ENCODE assay signal across 8 mouse cellular contexts in genomic region chr11:101173631-101174388, GRCm38 (mm10). TPM values are rescaled to one million over a fixed set of nuclear protein-coding genes. Genes with fewer than 3 reads are reported as not detected.
DNase-seq lines count a peak whose midpoint lies in the region; ATAC-seq lines count a peak whose summit lies in the region.

No protein-coding gene starts in this region.

- peak; percentile 45 for ATAC-seq in embryonic facial prominence, embryonic 14.5 days (ENCODE audit: low read depth)
- ATAC-seq in heart, embryonic 12.5 days (ENCODE audit: insufficient number of reproducible peaks, low FRiP score), result peak; percentile 47; the same call in 1 of the 2 replicates
- peak; percentile 37 for ATAC-seq in liver, embryonic 16.5 days (ENCODE audit: low read depth)

- peak overlapping the region; percentile 24; the same call in 1 of the 2 replicates for H3K27ac ChIP-seq in embryonic facial prominence, embryonic 14.5 days (replicated peaks; ENCODE audit: low read depth, low read length)
- peak overlapping the region; percentile 28 for H3K27ac ChIP-seq in heart, embryonic 12.5 days (ENCODE audit: poor library complexity, severe bottlenecking)
- no peak overlapping the region for H3K27ac ChIP-seq in liver, embryonic 16.5 days (ENCODE audit: low read length)

- peaks cover 39% of the 10 kb centered on the region for H3K4me1 ChIP-seq in embryonic facial prominence, embryonic 14.5 days (ENCODE audit: control insufficient read depth, insufficient read depth, low read length)
- H3K4me1 ChIP-seq in heart, embryonic 12.5 days (replicated peaks), result peaks cover 66% of the 10 kb centered on the region
- peaks cover 30% of the 10 kb centered on the region for H3K4me1 ChIP-seq in liver, embryonic 16.5 days (ENCODE audit: control insufficient read depth, low read depth, low read length)

- peaks cover 57% of the 10 kb centered on the region for H3K27me3 ChIP-seq in embryonic facial prominence, embryonic 14.5 days (replicated peaks; ENCODE audit: control insufficient read depth, insufficient read depth, low read length)
- H3K27me3 ChIP-seq in heart, embryonic 12.5 days (replicated peaks), result peaks cover 40% of the 10 kb centered on the region
- peaks cover 99% of the 10 kb centered on the region for H3K27me3 ChIP-seq in liver, embryonic 16.5 days (ENCODE audit: control insufficient read depth, insufficient read depth, low read depth, low read length)

- WGBS in embryonic facial prominence, embryonic 14.5 days, result 1% methylated on average over 52 of the region's 61 CpGs
- WGBS in heart, embryonic 12.5 days, result 3% methylated on average over 61 of the region's 61 CpGs
- WGBS in liver, embryonic 16.5 days (ENCODE audit: insufficient replicate concordance), result 2% methylated on average over 61 of the region's 61 CpGs

- H3K4me2 ChIP-seq in embryonic facial prominence, embryonic 14.5 days (ENCODE audit: low read depth, low read length), result peak overlapping the region; percentile 84
- peak overlapping the region; percentile 89 for H3K4me2 ChIP-seq in heart, embryonic 12.5 days
- peak overlapping the region; percentile 68 for H3K4me2 ChIP-seq in liver, embryonic 16.5 days (ENCODE audit: low read depth, low read length)

- no peaks in the 10 kb centered on the region for H3K36me3 ChIP-seq in embryonic facial prominence, embryonic 14.5 days (ENCODE audit: control insufficient read depth, insufficient read depth, low read length)
- no peaks in the 10 kb centered on the region for H3K36me3 ChIP-seq in heart, embryonic 12.5 days
- H3K36me3 ChIP-seq in liver, embryonic 16.5 days (ENCODE audit: control insufficient read depth, insufficient read depth), result no peaks in the 10 kb centered on the region

- no peaks in the 10 kb centered on the region for H3K9me3 ChIP-seq in embryonic facial prominence, embryonic 14.5 days (ENCODE audit: control insufficient read depth, low read length)
- no peaks in the 10 kb centered on the region for H3K9me3 ChIP-seq in heart, embryonic 12.5 days (replicated peaks)
- H3K9me3 ChIP-seq in liver, embryonic 16.5 days (replicated peaks; ENCODE audit: control insufficient read depth, low read length), result no peaks in the 10 kb centered on the region

- H3K9ac ChIP-seq in embryonic facial prominence, embryonic 14.5 days (ENCODE audit: low read depth, low read length), result peak overlapping the region; percentile 62
- H3K9ac ChIP-seq in heart, embryonic 12.5 days, result peak overlapping the region; percentile 59
- H3K9ac ChIP-seq in liver, embryonic 16.5 days (ENCODE audit: low read depth, low read length), result peak overlapping the region; percentile 35; the same call in 1 of the 2 replicates

- H3K4me3 ChIP-seq in embryonic facial prominence, embryonic 14.5 days (ENCODE audit: low read depth, low read length), result peak overlapping the region; percentile 37
- peak overlapping the region; percentile 31 for H3K4me3 ChIP-seq in heart, embryonic 12.5 days
- peak overlapping the region; percentile 43 for H3K4me3 ChIP-seq in liver, embryonic 16.5 days (ENCODE audit: low read depth, low read length)

- peak; percentile 89 for DNase-seq in CD4-positive helper T cell, adult 2 months (ENCODE audit: low read depth, low spot score)
- DNase-seq in adrenal gland, postnatal 14 days, result peak; percentile 88
- peak; percentile 82 for DNase-seq in embryonic facial prominence, embryonic 14.5 days (ENCODE audit: low spot score)
- peak; percentile 84 for DNase-seq in kidney, adult 9 months
- peak; percentile 88 for DNase-seq in neural tube, embryonic 10.5 days (ENCODE audit: extremely low spot score, low spot score)
- peak; percentile 59 to 60 for DNase-seq in thymus, adult 18-20 months

RNA-seq across cellular contexts. Expression of gene Ccr10, which starts 1.4 kb away (rescaled TPM):
- 1.4 and 1.5 TPM in 2 replicates for total RNA-seq in adrenal gland, postnatal 14 days (2021)
- polyA plus RNA-seq in embryonic facial prominence, embryonic 14.5 days (2014; fragmentation: Nextera tagmentation; extraction: Ambion mirVana), result 0.28 TPM in 1 of 2 replicates, not detected in the other
- 0.15 and 0.36 TPM in 2 replicates for polyA plus RNA-seq in heart, embryonic 12.5 days (2016; fragmentation: Nextera tagmentation; extraction: Ambion mirVana)
- 0.05 and 0.08 TPM in 2 replicates for polyA plus RNA-seq in liver, embryonic 16.5 days (2015; fragmentation: Nextera tagmentation; extraction: Ambion mirVana)

RNA-seq across cellular contexts. Expression of gene Plekhh3, which starts 2.7 kb away (rescaled TPM):
- total RNA-seq in adrenal gland, postnatal 14 days (2021), result 30.5 and 32.7 TPM in 2 replicates
- 17.7 and 20.9 TPM in 2 replicates for polyA plus RNA-seq in embryonic facial prominence, embryonic 14.5 days (2014; fragmentation: Nextera tagmentation; extraction: Ambion mirVana)
- 10.4 and 10.6 TPM in 2 replicates for polyA plus RNA-seq in heart, embryonic 12.5 days (2016; fragmentation: Nextera tagmentation; extraction: Ambion mirVana)
- polyA plus RNA-seq in liver, embryonic 16.5 days (2015; fragmentation: Nextera tagmentation; extraction: Ambion mirVana), result 1.1 and 1.7 TPM in 2 replicates

RNA-seq across cellular contexts. Expression of gene Cntnap1, which starts 3.5 kb away (rescaled TPM):
- 10.9 and 13.5 TPM in 2 replicates for total RNA-seq in adrenal gland, postnatal 14 days (2021)
- polyA plus RNA-seq in embryonic facial prominence, embryonic 14.5 days (2014; fragmentation: Nextera tagmentation; extraction: Ambion mirVana), result 1.6 and 1.9 TPM in 2 replicates
- polyA plus RNA-seq in heart, embryonic 12.5 days (2016; fragmentation: Nextera tagmentation; extraction: Ambion mirVana), result 0.37 and 0.71 TPM in 2 replicates
- polyA plus RNA-seq in liver, embryonic 16.5 days (2015; fragmentation: Nextera tagmentation; extraction: Ambion mirVana), result 0.11 and 0.17 TPM in 2 replicates

RNA-seq across cellular contexts. Expression of gene Tubg2, which starts 18.1 kb away (rescaled TPM):
- 7.2 and 7.9 TPM in 2 replicates for total RNA-seq in adrenal gland, postnatal 14 days (2021)
- 6.6 and 8.4 TPM in 2 replicates for polyA plus RNA-seq in embryonic facial prominence, embryonic 14.5 days (2014; fragmentation: Nextera tagmentation; extraction: Ambion mirVana)
- polyA plus RNA-seq in heart, embryonic 12.5 days (2016; fragmentation: Nextera tagmentation; extraction: Ambion mirVana), result 3.3 and 3.6 TPM in 2 replicates
- polyA plus RNA-seq in liver, embryonic 16.5 days (2015; fragmentation: Nextera tagmentation; extraction: Ambion mirVana), result 0.05 and 0.09 TPM in 2 replicates

RNA-seq across cellular contexts. Expression of gene Ezh1, which starts 52.5 kb away (rescaled TPM):
- total RNA-seq in adrenal gland, postnatal 14 days (2021), result 28.8 and 37.7 TPM in 2 replicates
- 14.8 and 15.5 TPM in 2 replicates for polyA plus RNA-seq in embryonic facial prominence, embryonic 14.5 days (2014; fragmentation: Nextera tagmentation; extraction: Ambion mirVana)
- polyA plus RNA-seq in heart, embryonic 12.5 days (2016; fragmentation: Nextera tagmentation; extraction: Ambion mirVana), result 14.9 and 16.1 TPM in 2 replicates
- polyA plus RNA-seq in liver, embryonic 16.5 days (2015; fragmentation: Nextera tagmentation; extraction: Ambion mirVana), result 10.8 and 12.5 TPM in 2 replicates
